Mouse (Mus musculus) lung, postnatal 0 days (tissue): Measurements from ENCODE around the gene Pced1b.

Experiments used
- CTCF ChIP-seq: IDR thresholded peaks from 2 replicates; pipeline ENCODE4 v1.5.1; 2016; ENCODE audit warnings: antibody characterized with exemption, mild to moderate bottlenecking
- EP300 ChIP-seq: IDR thresholded peaks from 2 replicates; pipeline ENCODE4 v1.6.1; 2016; ENCODE audit warnings: antibody characterized with exemption, mild to moderate bottlenecking, control low read depth

DNA sequence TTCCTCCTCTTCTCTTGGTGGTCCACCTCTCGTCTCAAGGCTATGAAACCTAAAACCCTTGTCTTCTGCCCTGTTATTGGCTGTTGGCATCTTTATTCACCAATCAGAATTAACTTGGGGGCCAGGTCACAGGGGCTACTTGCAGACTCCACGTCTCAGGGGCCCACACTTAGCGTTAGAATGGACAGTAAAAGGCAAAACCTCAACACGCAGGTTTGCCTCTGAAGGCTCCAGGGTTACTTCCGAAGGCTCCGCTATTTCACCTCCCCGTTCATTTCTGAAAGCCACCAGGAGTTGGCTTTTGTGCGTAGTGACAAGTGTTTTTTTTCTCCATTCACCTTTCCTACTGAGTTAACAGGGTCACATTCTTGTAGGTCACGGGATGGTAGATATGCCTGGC lies 15.3 kb downstream of the Pced1b start:
- no peak for TF ChIP-seq CTCF
- no peak for TF ChIP-seq EP300
